Mouse (Mus musculus) macrophage (primary cell): ENCODE data around the gene 1700021F07Rik. TPM values are rescaled to one million over a fixed set of nuclear protein-coding genes. Genes with fewer than 3 reads are reported as not detected.

ENCODE experiments used
- H3K27ac ChIP-seq: fragments of 350-480 bp; formaldehyde crosslinking; 2 replicates; pipeline ENCODE4 v1.9.0; 2021
- H3K36me3 ChIP-seq: fragments of 350-480 bp; formaldehyde crosslinking; 2 replicates; pipeline ENCODE4 v1.9.0; 2021; ENCODE audit errors: inconsistent target
- H3K4me3 ChIP-seq: fragments of 350-480 bp; formaldehyde crosslinking; 2 replicates; pipeline ENCODE4 v1.9.0; 2021; ENCODE audit errors: inconsistent target
- H3K79me2 ChIP-seq: fragments of 350-480 bp; formaldehyde crosslinking; 2 replicates; pipeline ENCODE4 v1.9.0; 2021; ENCODE audit errors: inconsistent target
- WGBS: methylation state at CpG from one replicate; pipeline ENCODE4 v1.1.7; 2026; ENCODE audit warnings: inconsistent platforms; ENCODE audit not compliant: missing documents; 5-methylcytosine and 5-hydroxymethylcytosine counted together
- polyA plus RNA-seq: library from polyadenylated mRNA; stranded (reverse); fragments of 250-400 nt; gene quantifications from 3 replicates; pipeline ENCODE4 v1.2.4, GENCODE M21; 2018; ENCODE audit warnings: inconsistent platforms
- total RNA-seq, 78 experiments: library from RNA; depleted of rRNA; stranded (reverse); fragments of 250-400 nt; gene quantifications; 1 replicate in 9 of 78; 2 replicates in 24 of 78; 3 replicates in 43 of 78; 4 replicates in 2 of 78; pipeline ENCODE4 v1.2.4; 2018; ENCODE audit warnings: inconsistent platforms in 56 of 78

The 1700021F07Rik gene
- not detected for total RNA-seq (2018; cell fraction: chromatin; rRNA removed)
- total RNA-seq (2018; cell fraction: cytosol; rRNA removed) = not detected
- total RNA-seq (2018; cell fraction: nucleus; rRNA removed) = not detected
- polyA plus RNA-seq = not detected in 3 replicates

- H3K27ac ChIP-seq = no peak within 1 kb of the TSS
- no peaks in the 10 kb centered on the region for H3K36me3 ChIP-seq
- H3K4me3 ChIP-seq = no peak within 1 kb of the TSS
- 91% methylated on average over 18 of the region's 18 CpGs for WGBS
- no peaks in the 10 kb centered on the region for H3K79me2 ChIP-seq
Measured at GRCm38 (mm10) chr2:173522376-173522775, at the start of gene 1700021F07Rik. Gene 1700021F07Rik (plus strand): TSS chr2:173522586.

- WGBS = 87% methylated on average over 11 of the region's 11 CpGs
- Histone ChIP-seq H3K79me2 (no peaks in the 10 kb centered on the region), H3K36me3 (no peaks in the 10 kb centered on the region), H3K4me3 (no peak overlapping the region), H3K27ac (no peak overlapping the region)
Measured at GRCm38 (mm10) chr2:173473233-173473632, 49.2 kb upstream of the 1700021F07Rik start.

GRCm38 (mm10) chr2:173479050-173479449 lies 43.3 kb upstream of the 1700021F07Rik start:
- Histone ChIP-seq H3K36me3 (no peaks in the 10 kb centered on the region), H3K4me3 (no peak overlapping the region), H3K27ac (no peak overlapping the region), H3K79me2 (no peaks in the 10 kb centered on the region)
- WGBS = 92% methylated on average over 12 of the region's 12 CpGs

- no peaks in the 10 kb centered on the region for H3K79me2 ChIP-seq
- no peak overlapping the region for H3K4me3 ChIP-seq
- WGBS = 91% methylated on average over 4 of the region's 4 CpGs
- no peaks in the 10 kb centered on the region for H3K36me3 ChIP-seq
- H3K27ac ChIP-seq = no peak overlapping the region
Measured at GRCm38 (mm10) chr2:173484486-173484885, 37.9 kb upstream of the 1700021F07Rik start.

GRCm38 (mm10) chr2:173499612-173500011 lies 22.8 kb upstream of the 1700021F07Rik start:
- Histone ChIP-seq H3K79me2 (no peaks in the 10 kb centered on the region), H3K4me3 (no peak overlapping the region), H3K36me3 (no peaks in the 10 kb centered on the region), H3K27ac (no peak overlapping the region)
- WGBS = 83% methylated on average over 1 of the region's 2 CpGs

GRCm38 (mm10) chr2:173513977-173514376 lies 8.4 kb upstream of the 1700021F07Rik start:
- Histone ChIP-seq H3K27ac (no peak overlapping the region), H3K4me3 (no peak overlapping the region), H3K79me2 (no peaks in the 10 kb centered on the region), H3K36me3 (no peaks in the 10 kb centered on the region)
- WGBS = 83% methylated on average over 6 of the region's 6 CpGs

GRCm38 (mm10) chr2:173515186-173515585 lies 7.2 kb upstream of the 1700021F07Rik start:
- Histone ChIP-seq H3K79me2 (no peaks in the 10 kb centered on the region), H3K27ac (no peak overlapping the region), H3K36me3 (no peaks in the 10 kb centered on the region), H3K4me3 (no peak overlapping the region)
- WGBS = 79% methylated on average over 6 of the region's 6 CpGs

GRCm38 (mm10) chr2:173516150-173516855 lies 6.1 kb upstream of the 1700021F07Rik start:
- H3K79me2 ChIP-seq = no peaks in the 10 kb centered on the region
- 92% methylated on average over 25 of the region's 25 CpGs for WGBS
- no peak overlapping the region for H3K4me3 ChIP-seq
- H3K27ac ChIP-seq = no peak overlapping the region
- H3K36me3 ChIP-seq = no peaks in the 10 kb centered on the region

- WGBS = 30% methylated on average over 3 of the region's 3 CpGs
- Histone ChIP-seq H3K4me3 (no peak overlapping the region), H3K79me2 (no peaks in the 10 kb centered on the region), H3K36me3 (no peaks in the 10 kb centered on the region), H3K27ac (no peak overlapping the region)
Measured at GRCm38 (mm10) chr2:173528493-173528892, 6.1 kb downstream of the 1700021F07Rik start.

- WGBS = 87% methylated on average over 15 of the region's 15 CpGs
- Histone ChIP-seq H3K36me3 (no peaks in the 10 kb centered on the region), H3K79me2 (no peaks in the 10 kb centered on the region), H3K27ac (no peak overlapping the region), H3K4me3 (no peak overlapping the region)
Measured at GRCm38 (mm10) chr2:173532711-173533462, 10.5 kb downstream of the 1700021F07Rik start.

GRCm38 (mm10) chr2:173534581-173534980 lies 12.2 kb downstream of the 1700021F07Rik start:
- H3K79me2 ChIP-seq = no peaks in the 10 kb centered on the region
- H3K4me3 ChIP-seq = no peak overlapping the region
- no peaks in the 10 kb centered on the region for H3K36me3 ChIP-seq
- H3K27ac ChIP-seq = no peak overlapping the region
- 9% methylated on average over 7 of the region's 7 CpGs for WGBS

GRCm38 (mm10) chr2:173535390-173535789 lies 13.0 kb downstream of the 1700021F07Rik start:
- Histone ChIP-seq H3K36me3 (no peaks in the 10 kb centered on the region), H3K27ac (no peak overlapping the region), H3K79me2 (no peaks in the 10 kb centered on the region), H3K4me3 (no peak overlapping the region)
- WGBS = 90% methylated on average over 18 of the region's 18 CpGs

GRCm38 (mm10) chr2:173535886-173536285 lies 13.5 kb downstream of the 1700021F07Rik start:
- no peaks in the 10 kb centered on the region for H3K79me2 ChIP-seq
- WGBS = 96% methylated on average over 9 of the region's 9 CpGs
- no peak overlapping the region for H3K27ac ChIP-seq

GRCm38 (mm10) chr2:173539781-173540180 lies 17.4 kb downstream of the 1700021F07Rik start:
- H3K36me3 ChIP-seq = no peaks in the 10 kb centered on the region
- WGBS = 92% methylated on average over 15 of the region's 15 CpGs
- no peak overlapping the region for H3K27ac ChIP-seq
- no peaks in the 10 kb centered on the region for H3K79me2 ChIP-seq
- H3K4me3 ChIP-seq = no peak overlapping the region

More at GRCm38 (mm10) chr2:173535886-173536285, 13.5 kb downstream of the 1700021F07Rik start:
- H3K36me3 ChIP-seq = no peaks in the 10 kb centered on the region
- H3K4me3 ChIP-seq = no peak overlapping the region

GRCm38 (mm10) chr2:173541748-173542147 lies 19.4 kb downstream of the 1700021F07Rik start:
- WGBS = 95% methylated on average over 4 of the region's 4 CpGs
- Histone ChIP-seq H3K79me2 (no peaks in the 10 kb centered on the region), H3K36me3 (no peaks in the 10 kb centered on the region), H3K4me3 (no peak overlapping the region), H3K27ac (no peak overlapping the region)
